Mouse (Mus musculus): ENCODE results near the gene Nhsl1. TPM values are rescaled to one million over a fixed set of nuclear protein-coding genes. Genes with fewer than 3 reads are reported as not detected.

The Nhsl1 gene
- polyA plus RNA-seq, 1 experiment: 11.9 TPM

DNA sequence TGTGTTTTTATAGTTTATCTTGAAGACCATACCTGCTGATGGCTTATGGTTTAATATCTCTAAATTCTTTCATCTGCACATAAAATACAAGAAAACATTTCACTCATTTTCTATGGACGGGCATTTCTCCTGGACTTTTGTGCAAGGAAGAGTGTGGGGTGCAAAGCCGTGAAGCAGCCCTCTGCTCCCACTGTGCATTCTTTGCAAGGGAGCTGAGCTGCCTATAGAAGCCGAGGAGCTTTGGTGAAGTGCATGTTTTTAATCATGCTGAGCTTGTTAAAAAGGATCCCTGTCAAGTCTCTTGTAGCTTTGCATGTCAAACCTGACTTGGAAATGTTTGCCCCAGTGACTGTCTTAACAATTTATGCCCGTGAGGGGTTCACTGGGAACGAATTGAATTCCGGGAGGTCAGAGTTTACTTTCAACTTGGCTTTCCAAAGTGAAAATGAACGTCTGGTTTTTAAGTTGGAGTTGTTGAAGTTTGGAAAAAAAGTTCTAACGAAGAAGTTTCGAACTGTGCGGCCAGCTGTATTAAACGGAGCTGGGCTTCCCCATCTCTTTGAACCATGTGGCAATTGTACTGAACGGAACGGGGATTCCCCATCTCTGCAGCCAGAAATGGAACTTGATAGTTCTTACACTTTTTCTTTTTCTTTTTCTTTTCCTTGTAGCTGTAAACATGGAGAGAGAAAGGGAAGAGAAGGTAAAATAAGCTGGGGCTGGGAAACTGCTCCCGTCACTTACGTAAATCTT, 22.8 kb downstream of the Nhsl1 start:
- TF ChIP-seq CTCF (IDR thresholded peaks at IDR 0.05; ENCODE audit: control insufficient read depth, insufficient read depth, insufficient replicate concordance, low read depth, low read length) (no peak), POLR2A (IDR thresholded peaks at IDR 0.05; ENCODE audit: control insufficient read depth, low read depth, low read length) (no peak)
- Histone ChIP-seq H3K27ac (ENCODE audit: control insufficient read depth, insufficient read depth, low read depth, low read length) (no peak overlapping the region), H3K4me1 (ENCODE audit: control insufficient read depth, insufficient read depth, low read length) (no peaks in the 10 kb centered on the region), H3K36me3 (ENCODE audit: control insufficient read depth, insufficient read depth, low read length) (no peaks in the 10 kb centered on the region), H3K27me3 (ENCODE audit: control insufficient read depth, insufficient read depth, low read length) (no peaks in the 10 kb centered on the region), H3K4me3 (ENCODE audit: control insufficient read depth, low read depth, low read length) (no peak overlapping the region)

DNA sequence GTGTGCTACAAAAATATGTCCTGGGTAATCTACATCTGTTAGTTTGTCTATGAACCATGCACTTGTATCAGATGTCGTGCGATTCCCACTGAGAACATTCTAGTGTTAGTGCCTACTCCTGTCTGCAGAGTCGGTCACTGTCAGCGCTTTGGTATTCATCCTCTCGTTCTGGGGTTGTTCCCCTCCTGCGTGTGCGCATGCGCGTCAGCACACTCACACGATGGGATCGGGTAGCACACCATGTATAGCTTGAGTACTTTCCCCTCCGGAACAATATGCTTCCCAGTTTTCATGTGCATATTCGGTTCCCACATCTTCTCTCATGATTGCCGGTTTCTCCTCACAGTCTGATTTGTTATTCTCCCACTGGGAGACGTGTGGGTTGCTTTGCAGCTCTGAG, 28.4 kb downstream of the Nhsl1 start:
- Histone ChIP-seq H3K4me3 (ENCODE audit: control insufficient read depth, low read depth, low read length) (no peak overlapping the region), H3K27ac (ENCODE audit: control insufficient read depth, insufficient read depth, low read depth, low read length) (no peak overlapping the region)
- no peak for TF ChIP-seq CTCF (IDR thresholded peaks at IDR 0.05; ENCODE audit: control insufficient read depth, insufficient read depth, insufficient replicate concordance, low read depth, low read length)
- TF ChIP-seq POLR2A (IDR thresholded peaks at IDR 0.05; ENCODE audit: control insufficient read depth, low read depth, low read length): no peak

DNA sequence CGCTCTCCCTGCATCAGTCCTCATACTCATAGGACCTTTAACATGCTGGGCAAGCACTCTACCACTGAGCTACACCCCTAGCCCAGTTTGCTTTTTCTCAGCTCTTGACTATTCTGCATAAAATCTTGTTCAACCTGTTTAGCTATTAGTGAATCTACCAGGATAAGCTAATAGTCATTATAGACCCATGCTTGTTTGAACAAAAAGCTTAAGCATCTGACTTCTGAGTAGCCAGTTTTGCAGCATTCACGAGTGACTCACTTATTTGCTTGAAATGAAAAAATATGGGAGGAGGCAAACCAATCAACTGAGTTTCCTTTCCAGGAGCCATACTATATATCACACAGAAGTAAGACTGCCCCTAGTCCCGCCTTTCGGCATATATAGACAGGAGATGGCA, 32.0 kb downstream of the Nhsl1 start:
- H3K27ac ChIP-seq (ENCODE audit: control insufficient read depth, insufficient read depth, low read depth, low read length): no peak overlapping the region

More for the DNA sequence above, 28.4 kb downstream of the Nhsl1 start:
- H3K27me3 ChIP-seq (ENCODE audit: control insufficient read depth, insufficient read depth, low read length): no peaks in the 10 kb centered on the region
- no peaks in the 10 kb centered on the region for H3K4me1 ChIP-seq (ENCODE audit: control insufficient read depth, insufficient read depth, low read length)
- no peaks in the 10 kb centered on the region for H3K36me3 ChIP-seq (ENCODE audit: control insufficient read depth, insufficient read depth, low read length)

DNA sequence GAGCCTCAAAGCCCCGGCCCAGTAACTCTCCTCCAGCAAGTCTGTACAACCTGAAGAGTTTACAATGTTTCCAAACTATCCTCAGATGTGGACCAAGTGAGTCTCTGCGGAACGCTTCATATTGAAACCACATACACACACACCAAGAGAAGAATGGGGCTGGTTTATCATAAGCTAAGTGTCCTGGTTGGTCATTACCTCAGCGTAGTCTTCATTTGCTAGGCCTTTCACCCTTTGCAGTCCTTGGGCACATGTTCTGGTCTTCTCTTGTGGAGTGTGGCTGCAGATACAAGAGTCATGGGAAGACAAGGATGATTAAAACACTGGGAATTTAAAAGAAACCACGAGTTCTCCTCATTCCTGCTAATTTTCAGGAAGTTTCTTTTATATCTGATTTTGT, 34.2 kb downstream of the Nhsl1 start:
- H3K36me3 ChIP-seq (ENCODE audit: control insufficient read depth, insufficient read depth, low read length): no peaks in the 10 kb centered on the region
- no peaks in the 10 kb centered on the region for H3K4me1 ChIP-seq (ENCODE audit: control insufficient read depth, insufficient read depth, low read length)
- H3K27ac ChIP-seq (ENCODE audit: control insufficient read depth, insufficient read depth, low read depth, low read length): no peak overlapping the region
- no peak overlapping the region for H3K4me3 ChIP-seq (ENCODE audit: control insufficient read depth, low read depth, low read length)
- TF ChIP-seq CTCF (IDR thresholded peaks at IDR 0.05; ENCODE audit: control insufficient read depth, insufficient read depth, insufficient replicate concordance, low read depth, low read length) (no peak), POLR2A (IDR thresholded peaks at IDR 0.05; ENCODE audit: control insufficient read depth, low read depth, low read length) (no peak)
- H3K27me3 ChIP-seq (ENCODE audit: control insufficient read depth, insufficient read depth, low read length): no peaks in the 10 kb centered on the region

More for the DNA sequence above, 32.0 kb downstream of the Nhsl1 start:
- H3K36me3 ChIP-seq (ENCODE audit: control insufficient read depth, insufficient read depth, low read length): no peaks in the 10 kb centered on the region
- H3K4me1 ChIP-seq (ENCODE audit: control insufficient read depth, insufficient read depth, low read length): no peaks in the 10 kb centered on the region
- no peaks in the 10 kb centered on the region for H3K27me3 ChIP-seq (ENCODE audit: control insufficient read depth, insufficient read depth, low read length)
- TF ChIP-seq POLR2A (IDR thresholded peaks at IDR 0.05; ENCODE audit: control insufficient read depth, low read depth, low read length): no peak
- no peak for TF ChIP-seq CTCF (IDR thresholded peaks at IDR 0.05; ENCODE audit: control insufficient read depth, insufficient read depth, insufficient replicate concordance, low read depth, low read length)
- H3K4me3 ChIP-seq (ENCODE audit: control insufficient read depth, low read depth, low read length): no peak overlapping the region

DNA sequence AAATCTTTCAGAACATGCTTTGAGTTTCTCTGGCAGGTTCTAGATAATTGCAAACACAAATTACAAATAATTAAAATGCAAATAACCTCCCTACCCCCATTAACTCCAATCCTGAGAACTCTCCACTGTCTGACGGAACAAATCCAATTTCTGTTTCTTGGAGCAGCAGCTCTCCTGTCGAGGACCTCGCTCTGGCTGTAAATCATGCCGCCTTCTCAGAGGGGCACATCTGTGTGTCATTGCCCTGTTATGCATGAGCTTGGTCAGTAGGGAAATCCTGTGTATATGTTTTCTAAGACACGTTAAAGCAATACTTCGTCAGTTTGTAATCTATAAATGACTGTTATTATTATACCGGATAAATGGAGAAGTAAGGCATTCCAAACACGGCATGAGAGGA, 35.3 kb downstream of the Nhsl1 start:
- H3K4me1 ChIP-seq (ENCODE audit: control insufficient read depth, insufficient read depth, low read length): no peaks in the 10 kb centered on the region
- no peaks in the 10 kb centered on the region for H3K27me3 ChIP-seq (ENCODE audit: control insufficient read depth, insufficient read depth, low read length)
- no peaks in the 10 kb centered on the region for H3K36me3 ChIP-seq (ENCODE audit: control insufficient read depth, insufficient read depth, low read length)
- no peak for TF ChIP-seq CTCF (IDR thresholded peaks at IDR 0.05; ENCODE audit: control insufficient read depth, insufficient read depth, insufficient replicate concordance, low read depth, low read length)
- TF ChIP-seq POLR2A (IDR thresholded peaks at IDR 0.05; ENCODE audit: control insufficient read depth, low read depth, low read length): no peak
- no peak overlapping the region for H3K27ac ChIP-seq (ENCODE audit: control insufficient read depth, insufficient read depth, low read depth, low read length)
- H3K4me3 ChIP-seq (ENCODE audit: control insufficient read depth, low read depth, low read length): no peak overlapping the region

DNA sequence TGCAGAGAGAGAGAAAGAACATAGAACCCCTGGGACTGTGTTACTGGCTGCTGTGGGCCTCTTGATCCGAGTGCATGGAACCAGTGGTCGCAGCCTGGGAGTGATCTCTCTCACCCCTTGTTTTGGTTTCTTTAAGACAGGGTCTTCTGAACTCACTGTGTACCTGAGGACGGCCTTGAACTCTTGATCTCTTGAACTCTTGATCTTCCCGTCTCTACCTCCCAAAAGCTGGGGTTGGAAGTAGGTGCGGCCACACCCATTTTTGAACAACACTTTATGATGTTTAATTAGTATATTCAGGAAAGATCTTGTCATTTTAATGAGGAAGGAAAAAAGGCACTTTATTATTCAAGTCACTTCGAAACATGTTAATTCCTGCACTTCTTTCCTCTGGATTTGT, 37.7 kb downstream of the Nhsl1 start:
- H3K4me3 ChIP-seq (ENCODE audit: control insufficient read depth, low read depth, low read length): no peak overlapping the region
- no peaks in the 10 kb centered on the region for H3K27me3 ChIP-seq (ENCODE audit: control insufficient read depth, insufficient read depth, low read length)
- H3K27ac ChIP-seq (ENCODE audit: control insufficient read depth, insufficient read depth, low read depth, low read length): no peak overlapping the region
- no peaks in the 10 kb centered on the region for H3K4me1 ChIP-seq (ENCODE audit: control insufficient read depth, insufficient read depth, low read length)
- TF ChIP-seq POLR2A (IDR thresholded peaks at IDR 0.05; ENCODE audit: control insufficient read depth, low read depth, low read length) (no peak), CTCF (IDR thresholded peaks at IDR 0.05; ENCODE audit: control insufficient read depth, insufficient read depth, insufficient replicate concordance, low read depth, low read length) (no peak)
- H3K36me3 ChIP-seq (ENCODE audit: control insufficient read depth, insufficient read depth, low read length): no peaks in the 10 kb centered on the region

DNA sequence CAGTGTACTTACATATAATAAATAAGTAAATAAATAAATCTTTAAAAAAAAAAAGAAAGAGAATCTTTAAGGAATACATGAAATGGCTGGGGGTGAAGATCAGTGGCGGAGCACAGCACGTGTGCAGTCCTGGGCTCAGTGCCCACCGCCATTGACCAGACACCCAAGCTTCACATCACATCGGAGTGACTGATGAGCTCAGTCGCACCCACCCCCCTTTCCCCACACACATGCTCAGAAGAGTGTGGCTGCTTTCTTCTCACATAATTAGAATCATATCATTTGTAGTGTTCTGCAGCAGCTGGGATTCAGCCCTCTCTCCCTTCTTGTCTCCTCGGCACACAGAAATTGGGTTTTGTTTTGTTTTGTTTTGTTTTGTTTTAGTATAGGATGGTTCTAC, 38.4 kb downstream of the Nhsl1 start:
- no peak for TF ChIP-seq POLR2A (IDR thresholded peaks at IDR 0.05; ENCODE audit: control insufficient read depth, low read depth, low read length)
- no peak for TF ChIP-seq CTCF (IDR thresholded peaks at IDR 0.05; ENCODE audit: control insufficient read depth, insufficient read depth, insufficient replicate concordance, low read depth, low read length)
- Histone ChIP-seq H3K27ac (ENCODE audit: control insufficient read depth, insufficient read depth, low read depth, low read length) (no peak overlapping the region), H3K4me3 (ENCODE audit: control insufficient read depth, low read depth, low read length) (no peak overlapping the region), H3K27me3 (ENCODE audit: control insufficient read depth, insufficient read depth, low read length) (no peaks in the 10 kb centered on the region), H3K4me1 (ENCODE audit: control insufficient read depth, insufficient read depth, low read length) (no peaks in the 10 kb centered on the region), H3K36me3 (ENCODE audit: control insufficient read depth, insufficient read depth, low read length) (no peaks in the 10 kb centered on the region)

All from testis, adult 2 months (tissue).